Mouse (Mus musculus) frontal cortex, adult (tissue): ENCODE data around the gene Tanc1.

Source experiments
- ATAC-seq: cut with Nextera tagmentation; 2 replicates; pipeline ENCODE4 v1.9.2; 2017; ENCODE audit warnings: mild to moderate bottlenecking, moderate library complexity, mixed read lengths; ENCODE audit not compliant: low TSS enrichment

Tanc1 gene

DNA sequence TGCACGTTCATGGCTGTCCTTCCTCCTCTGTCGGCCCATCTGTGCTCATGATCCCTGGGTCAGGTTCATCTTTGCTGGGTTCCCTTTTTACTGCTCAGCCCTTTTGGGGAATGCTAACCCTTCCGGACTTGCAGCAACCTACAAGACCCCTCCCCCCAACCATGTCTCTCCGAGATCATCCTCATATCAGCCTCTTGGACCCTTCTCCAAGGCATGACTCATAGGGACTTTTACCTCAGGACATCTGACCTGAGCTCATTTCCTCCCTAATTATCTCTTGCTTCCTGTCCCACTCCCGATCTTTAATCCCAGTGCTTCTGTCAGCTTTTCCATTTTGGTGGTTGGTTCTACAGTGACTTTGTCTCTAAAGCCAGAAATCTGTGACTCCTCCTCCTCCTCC, 68.9 kb downstream of the Tanc1 start:
- no peak for ATAC-seq

DNA sequence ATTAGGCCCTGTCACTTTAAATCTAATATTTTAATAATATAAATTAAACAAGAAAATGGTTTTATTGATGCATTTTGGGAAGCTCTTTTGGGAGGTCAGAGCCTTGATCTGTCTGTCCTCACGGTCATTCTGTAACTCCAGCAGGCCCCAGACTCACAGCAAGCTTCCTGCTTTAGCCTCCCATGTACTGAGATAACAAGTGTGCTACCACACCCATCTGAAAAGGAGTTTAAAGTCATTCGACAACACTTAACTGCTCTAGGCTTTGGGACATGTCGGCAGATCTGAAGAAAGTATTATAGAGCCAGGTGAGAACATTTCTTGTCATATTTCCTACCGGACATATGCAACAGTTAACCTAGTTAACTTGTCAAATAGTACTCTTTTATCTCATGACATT, 69.3 kb downstream of the Tanc1 start:
- ATAC-seq: no peak

DNA sequence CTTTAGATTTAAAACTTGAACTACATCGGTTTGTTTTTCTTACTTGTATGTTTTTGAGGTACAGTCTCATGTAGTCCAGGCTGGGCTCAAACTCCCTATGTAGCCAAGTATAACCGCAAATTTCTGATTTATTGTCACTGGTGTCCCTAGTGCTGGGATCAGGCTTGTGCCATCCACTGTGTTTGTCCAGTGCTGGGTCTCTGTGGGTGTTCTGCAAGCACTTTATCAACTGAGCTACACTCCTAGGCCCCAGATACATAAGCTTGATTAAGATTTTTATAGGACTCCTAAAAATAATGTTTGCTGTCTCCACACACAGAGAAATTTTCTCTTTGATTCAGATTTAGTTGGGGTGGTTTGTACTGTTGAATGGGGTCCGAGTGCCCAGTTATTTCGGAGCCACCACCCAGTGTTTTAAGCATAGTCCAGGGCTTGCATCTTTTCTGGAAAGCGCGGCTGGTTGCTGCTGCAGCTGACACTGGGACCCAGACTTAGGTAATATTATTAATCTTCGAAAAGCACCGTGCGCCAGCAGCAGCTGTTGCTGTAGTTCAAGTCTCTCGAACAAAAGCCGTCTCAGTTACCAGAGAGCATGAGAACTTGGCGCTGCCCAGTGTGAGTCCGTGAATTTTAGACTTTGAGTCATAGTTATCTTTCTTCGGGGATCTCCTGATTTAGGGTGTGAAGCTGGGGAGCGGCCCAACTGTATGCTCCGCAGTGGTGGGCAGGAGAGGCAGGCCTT, 73.2 kb downstream of the Tanc1 start:
- peak; percentile 65; the same call in 1 of the 2 replicates for ATAC-seq

DNA sequence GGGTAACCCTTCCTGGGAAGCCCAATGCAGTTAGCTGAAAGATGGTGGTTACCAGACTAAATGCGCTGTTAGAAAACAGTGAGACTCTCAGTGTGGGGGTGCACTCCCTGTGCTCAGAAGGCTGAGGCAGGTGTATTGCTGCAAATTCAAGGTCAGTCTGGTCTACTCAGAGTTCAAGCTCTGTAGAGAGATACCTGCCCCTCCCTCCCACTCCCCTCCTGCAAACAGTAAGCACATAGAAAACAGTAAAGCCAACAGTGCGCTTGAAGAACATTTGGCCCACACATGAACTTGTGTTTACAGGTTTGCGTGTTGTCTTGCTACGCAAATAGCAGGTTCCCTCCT, 73.7 kb downstream of the Tanc1 start:
- ATAC-seq: no peak

DNA sequence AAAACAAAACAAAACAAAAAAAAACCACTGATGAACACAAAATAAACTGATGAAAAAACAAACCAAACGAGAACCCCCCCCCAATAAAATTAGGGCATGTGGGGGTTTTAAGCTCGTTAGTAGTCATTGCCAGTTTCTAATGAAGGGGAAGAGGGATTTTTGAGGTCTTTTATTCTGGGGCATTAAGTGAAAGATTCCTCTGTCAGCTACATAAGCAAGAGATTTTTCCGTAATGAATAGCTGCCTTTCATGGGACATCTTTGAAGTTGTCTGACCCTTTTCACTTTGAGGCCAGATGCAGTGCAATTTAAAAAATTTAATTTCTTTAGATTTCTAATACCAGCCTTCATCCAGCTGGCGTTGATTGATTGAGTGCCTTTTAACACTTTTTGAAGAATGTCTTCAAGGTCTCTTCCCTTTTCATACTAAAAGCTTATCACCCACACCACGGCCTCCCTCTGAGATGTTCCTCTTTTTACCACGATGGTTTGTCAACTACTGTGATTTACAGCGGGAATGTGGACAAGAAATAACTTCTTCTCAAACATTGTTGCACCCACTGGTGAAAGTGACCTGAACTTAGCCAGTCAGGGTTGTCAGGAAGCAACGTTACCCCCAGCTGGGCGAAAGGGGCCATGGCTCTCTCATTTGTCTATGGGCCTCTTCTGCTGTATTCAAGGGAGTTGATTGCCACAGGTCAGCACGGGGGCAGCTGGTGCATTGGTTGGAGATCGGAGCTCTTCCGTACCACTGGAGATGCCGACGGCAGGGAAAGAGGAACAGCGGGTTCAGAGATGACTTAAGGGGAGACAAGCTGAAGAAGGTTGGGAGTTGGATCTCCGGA, 76.6 kb downstream of the Tanc1 start:
- ATAC-seq: no peak

DNA sequence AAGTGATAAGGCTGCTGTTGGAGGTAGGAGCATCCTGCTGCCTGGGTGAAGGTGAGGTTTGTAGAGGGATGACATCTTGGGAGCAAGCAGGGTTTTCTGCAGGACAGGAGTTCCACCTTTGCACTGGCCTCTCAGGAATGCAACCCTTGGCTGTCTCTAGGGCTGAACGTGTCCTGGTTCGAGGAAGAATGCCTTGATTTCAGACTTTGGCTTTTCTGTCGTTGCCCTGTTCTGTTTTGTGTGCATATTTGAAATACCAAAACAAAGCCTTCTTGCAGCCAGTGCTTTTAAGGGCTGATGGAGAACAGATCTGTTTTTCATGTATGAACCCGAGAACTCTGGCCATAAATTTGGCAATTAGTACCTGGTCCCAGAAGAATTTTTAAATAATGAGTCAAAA, 79.3 kb downstream of the Tanc1 start:
- no peak for ATAC-seq

DNA sequence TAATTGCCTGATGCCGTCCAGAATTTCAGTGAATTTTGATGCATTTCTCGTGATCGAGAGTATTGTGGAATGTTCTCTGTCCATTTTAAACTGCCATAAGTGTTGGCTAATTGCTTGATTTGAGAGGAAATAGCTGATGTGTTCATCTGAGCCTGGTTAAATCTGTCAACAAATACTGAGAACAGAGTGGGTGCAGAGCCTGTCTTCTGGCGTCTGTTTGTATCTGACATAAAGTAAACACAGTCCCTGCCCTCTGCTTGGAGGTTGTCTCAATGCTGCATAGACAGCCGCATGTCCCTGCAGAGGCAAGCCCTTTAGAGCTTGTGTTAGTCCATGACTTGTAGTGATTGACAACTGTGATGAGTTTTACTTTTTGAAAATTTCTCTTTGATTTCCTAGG, 81.6 kb downstream of the Tanc1 start:
- no peak for ATAC-seq

DNA sequence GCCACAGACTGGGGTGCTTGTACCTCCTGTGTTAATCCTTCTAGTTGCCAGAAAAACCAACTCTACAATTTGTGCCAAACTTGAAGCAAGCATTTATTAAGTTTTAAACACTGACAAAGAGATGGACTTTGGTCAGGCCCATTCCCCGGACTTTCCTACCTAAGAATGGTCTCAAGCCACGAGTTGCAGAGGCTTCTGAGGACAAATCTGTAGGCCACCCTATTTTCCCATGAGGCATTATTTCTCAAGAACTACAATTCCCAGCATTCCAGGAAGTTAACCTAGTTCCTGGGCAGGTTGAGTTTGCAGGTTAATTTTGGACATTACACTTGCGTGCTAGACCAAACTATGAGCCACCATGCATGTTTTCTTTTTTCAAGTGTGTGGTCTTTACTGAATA, 85.3 kb downstream of the Tanc1 start:
- ATAC-seq: no peak

DNA sequence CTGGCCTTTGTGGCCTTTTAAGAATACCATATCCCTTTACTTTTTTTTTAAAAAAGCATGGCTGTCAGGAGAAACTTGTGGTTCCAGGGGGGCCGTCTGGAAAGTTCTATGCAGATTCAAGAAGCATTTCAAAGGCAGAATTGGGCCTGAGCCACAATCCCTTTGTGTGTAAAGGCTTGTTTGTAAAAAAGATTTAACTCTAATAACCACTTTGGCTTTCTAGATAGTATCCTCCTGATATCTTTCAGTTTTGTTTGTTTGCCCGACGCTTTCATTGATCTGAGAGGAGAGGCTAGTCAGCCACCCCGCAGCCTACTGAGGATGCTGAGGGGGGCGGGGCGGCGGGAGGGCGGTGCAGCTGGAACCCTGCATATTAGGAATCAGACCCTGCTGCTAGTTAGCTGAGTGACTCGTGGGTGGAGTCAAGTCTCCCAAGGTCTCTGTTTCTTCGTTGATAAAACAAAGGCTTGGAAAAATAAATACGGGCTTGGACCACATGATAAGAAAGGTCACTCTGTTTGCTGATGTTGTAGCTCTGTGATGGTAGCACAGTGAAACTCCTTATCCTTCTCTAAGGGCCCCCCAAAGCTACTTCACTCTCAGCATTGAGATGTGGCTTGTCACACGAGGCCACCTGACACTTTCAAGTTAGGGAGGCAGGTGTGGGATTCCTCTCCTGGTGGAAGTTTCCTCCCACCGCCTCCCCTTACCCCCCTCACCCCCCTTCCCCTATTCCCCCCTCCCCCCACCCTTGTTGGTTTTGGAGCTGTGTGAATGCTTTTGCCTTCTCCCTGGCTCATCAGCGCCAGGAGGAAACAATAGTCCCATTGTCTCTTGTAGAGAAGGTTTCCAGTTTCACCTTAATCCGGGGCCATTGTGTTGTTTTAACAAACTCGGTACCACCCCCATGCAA, 86.1 kb downstream of the Tanc1 start:
- peak; percentile 34; the same call in 1 of the 2 replicates for ATAC-seq

DNA sequence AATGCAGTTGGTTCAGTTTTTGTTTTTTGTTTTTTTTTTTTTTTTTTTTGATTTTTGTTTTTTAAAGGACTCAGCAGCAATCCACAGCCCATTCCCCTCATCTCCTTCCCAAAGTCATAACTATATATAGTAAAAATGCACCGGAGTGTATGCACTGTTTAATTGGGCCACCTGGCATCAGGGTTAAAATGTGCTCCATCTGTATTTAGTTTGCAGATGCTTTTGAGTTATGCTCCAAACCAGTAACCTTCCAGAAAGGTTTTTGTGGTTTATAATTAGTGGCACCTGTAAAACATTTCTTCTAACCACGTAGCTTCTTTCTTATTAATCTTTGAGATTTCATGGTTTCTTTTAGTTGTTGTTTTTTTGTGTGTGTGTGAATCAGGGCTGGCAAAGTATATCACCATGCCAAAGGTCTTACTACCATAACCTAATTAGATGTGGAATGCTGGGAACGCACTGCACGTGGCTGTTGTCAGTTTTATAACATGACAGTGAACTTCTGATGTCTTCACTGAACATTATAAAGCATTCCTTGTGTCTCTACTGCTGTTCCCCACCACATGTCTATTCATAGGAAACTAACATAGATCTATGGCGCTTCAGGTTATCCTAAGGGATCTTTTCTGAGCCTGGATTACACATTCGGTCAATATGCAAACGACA, 86.9 kb downstream of the Tanc1 start:
- no peak for ATAC-seq

DNA sequence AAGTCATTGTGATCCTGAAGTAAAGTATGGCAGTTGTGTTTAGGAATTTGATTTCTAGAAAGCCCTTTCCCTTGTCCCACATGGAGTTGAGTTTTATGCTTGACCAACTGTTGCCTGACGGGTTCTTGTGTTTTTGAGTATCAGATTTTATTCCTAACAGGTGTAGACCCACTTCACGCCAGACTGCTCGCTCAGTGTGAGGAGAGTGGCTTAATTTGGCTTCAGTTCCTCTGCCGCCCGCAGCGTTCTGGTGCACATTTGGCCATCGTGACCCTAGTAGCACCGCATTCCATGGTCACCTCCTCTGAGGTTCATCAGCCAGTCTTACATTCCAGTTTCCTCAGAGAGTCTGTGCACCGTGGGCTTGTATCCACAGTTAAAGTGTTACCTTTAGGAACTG, 88.1 kb downstream of the Tanc1 start:
- no peak for ATAC-seq

DNA sequence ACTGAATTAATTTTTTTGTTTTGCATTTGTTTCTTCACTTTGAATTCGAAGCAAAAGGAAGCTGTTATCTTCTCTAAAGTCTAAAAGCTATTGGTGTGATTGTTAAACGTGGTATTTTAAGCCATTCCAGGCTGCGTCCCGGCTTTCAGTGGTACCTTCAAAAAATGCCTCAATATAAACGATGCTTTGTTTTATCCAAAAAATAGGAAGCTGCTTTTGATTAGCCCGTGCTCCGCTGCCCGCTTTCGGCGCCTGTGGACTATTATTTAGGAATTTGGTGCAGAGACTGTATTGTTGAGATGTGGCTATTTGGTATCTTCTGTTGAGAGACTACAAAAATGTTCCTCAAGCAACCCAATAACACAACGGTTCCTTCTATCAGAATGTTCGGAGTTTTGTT, 93.4 kb downstream of the Tanc1 start:
- ATAC-seq: no peak

DNA sequence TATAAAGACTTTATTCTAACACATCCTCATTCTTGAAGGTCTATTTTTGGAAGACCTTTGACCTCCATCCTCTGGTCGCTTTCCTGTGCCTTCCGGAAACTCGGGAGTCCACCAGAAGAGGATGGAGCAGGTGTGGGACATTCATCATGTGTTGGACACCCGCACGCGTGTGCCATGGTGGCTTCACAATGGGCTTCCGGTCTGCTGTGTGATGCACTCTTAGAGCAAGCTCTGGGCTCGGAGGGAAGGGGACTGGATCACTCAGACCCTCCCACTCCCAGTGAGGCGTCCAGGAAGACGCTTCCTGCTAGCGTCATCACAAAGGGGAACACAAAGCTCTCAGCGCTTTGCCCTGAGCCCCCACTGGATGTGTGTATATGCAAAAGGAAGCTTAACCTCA, 95.0 kb downstream of the Tanc1 start:
- no peak for ATAC-seq

DNA sequence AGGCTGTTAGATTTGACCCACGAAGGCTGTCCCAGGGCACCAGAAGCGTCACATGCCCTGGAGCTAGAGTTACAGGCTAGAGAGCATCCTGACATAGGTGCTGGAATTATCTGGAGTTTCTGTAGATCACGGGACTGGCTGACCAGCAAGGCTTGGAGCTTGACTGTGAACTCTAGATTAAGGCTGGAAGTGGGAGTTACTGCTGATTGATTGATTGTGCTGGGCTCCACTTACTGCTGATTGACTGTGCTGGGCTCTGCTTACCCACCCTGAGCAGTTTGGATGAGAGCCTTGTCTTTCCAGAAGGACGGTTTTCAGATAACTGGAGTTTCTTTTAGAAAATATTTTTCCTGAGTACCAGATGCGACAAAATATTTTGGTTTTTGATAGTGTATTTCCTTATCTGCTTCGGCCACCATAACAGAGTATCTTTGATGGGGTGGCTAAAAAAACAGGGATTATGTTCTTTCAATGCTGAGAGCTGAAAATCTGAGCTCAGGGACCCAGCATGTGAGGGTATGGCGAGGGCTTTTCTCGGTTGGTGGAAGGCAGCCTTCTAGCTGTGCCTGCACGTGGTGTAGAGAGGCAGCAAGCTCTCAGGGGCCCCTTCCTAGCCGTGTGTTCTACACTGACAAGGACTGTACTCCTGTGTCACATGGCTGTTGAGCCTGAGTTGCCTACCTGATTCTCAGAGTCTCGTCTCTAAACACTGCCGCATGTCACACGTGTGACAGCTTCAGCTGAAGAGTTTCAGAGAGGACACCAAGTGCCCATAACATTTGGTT, 96.3 kb downstream of the Tanc1 start:
- no peak for ATAC-seq

DNA sequence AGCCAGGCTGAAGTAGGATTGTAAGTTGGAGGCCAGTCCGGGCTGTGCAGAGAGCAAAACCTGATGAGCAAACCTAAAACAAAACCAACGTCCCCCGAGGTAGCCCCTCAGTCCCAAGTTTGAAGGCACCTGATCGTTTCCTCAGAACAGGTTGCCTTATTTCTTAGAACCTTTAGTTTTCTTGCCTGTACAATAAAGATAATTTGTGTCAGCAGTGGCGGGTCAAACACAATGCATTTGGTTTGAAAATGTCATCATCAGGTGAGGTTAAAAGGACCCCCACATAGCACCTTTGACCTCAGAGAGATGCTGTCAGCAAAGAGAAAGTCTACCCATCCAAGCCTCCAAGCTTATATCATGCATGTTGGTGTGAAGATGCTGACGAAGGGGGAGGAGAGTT, 98.9 kb downstream of the Tanc1 start:
- no peak for ATAC-seq

DNA sequence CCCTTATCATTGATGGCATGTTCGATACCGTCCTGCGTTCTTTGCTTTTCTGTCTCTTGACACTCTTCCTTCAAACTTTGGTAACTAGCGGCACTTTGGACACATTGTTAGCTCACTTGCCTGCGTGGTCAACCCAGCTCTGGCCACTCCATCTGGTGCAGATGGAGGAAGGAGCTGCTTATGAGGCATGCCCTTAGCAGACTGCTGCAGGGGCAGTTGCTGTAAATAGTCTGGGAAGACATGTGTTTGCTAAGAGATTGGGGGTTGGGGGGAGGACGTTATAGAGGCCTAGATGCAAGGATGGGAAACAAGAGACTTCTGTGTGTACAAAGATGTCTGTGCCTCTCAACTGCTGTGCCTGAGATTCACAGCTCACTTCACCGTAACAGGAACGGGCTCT, 100.2 kb downstream of the Tanc1 start:
- ATAC-seq: no peak

DNA sequence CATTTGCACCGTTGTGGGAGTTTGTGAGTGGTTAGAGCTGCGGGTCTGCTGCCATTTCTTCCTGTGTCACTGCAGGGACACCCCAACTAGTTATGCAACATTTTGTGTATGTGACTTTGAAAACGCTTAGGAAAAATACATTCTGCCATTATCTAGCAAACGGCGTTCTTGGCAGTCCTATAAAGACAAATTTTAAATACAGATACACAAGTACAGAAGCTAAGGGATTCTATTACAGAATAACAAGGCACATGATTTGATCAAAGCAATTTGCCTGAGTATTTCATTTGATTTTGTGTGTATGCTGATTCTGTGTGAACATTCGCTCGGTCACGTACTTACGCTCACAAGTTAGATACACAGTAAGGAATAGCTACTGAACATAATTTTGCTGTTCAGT, 100.6 kb downstream of the Tanc1 start:
- no peak for ATAC-seq

DNA sequence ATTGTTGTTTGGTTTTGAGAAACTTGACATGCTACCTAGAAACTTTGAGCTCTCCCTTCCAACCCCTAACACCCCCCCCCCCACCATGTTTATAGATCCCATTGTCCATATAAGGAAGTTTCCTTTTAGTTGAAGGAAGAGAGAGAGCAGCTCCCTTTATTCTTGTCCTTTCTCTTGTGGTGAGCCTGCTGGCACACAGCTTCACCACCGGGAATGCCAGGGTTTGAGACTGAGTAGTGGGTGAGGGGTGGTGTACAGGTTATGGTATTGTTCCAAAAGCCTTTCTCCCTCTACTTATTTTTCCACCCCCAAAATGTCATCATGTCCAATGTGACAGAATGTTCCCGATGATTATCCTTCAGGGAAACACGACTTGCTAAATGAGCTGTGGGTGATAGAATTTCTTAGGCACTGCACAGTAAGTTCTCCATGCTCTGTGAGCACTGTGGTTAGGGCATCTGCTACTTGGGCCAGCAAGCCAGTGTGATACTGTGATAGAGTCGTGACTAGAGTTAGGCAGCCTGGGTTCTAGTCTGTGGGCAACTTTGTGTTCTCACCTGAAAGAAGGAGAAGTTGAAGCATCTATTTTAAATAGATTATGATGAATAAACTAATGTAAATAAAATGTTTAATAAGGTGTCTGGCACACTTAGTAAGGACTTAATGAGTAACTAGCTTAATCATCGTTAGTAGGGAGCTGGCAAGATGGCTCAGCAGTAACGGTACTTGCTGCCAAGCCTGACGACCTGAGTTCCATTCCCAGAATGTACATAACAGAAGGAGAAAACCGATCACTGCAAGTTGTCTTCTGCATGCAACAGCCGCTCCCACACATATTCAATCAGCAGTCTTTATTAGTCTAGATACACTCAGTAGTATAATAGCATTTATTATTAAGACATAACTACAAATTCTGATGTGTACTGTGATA, 102.0 kb downstream of the Tanc1 start:
- peak; percentile 39 for ATAC-seq

DNA sequence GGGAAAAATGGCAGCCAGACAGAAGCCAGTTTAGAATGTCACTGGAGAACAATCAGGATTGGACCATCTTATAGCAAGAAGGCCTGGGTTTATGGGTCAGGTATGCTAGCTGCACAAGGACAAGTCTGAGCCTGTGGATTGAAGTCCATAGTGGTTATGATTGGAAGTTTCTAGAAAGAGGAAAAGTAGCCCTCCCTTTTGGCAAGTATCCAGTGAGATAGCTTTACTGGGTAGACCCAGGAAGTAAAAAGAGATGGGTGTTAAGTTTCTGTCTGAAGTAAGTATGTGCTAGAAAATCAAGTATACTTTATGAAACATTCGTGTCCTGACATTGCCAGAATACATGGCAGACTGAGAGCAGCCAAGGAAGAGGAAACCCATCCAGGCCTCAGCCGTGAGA, 103.2 kb downstream of the Tanc1 start:
- ATAC-seq: no peak

DNA sequence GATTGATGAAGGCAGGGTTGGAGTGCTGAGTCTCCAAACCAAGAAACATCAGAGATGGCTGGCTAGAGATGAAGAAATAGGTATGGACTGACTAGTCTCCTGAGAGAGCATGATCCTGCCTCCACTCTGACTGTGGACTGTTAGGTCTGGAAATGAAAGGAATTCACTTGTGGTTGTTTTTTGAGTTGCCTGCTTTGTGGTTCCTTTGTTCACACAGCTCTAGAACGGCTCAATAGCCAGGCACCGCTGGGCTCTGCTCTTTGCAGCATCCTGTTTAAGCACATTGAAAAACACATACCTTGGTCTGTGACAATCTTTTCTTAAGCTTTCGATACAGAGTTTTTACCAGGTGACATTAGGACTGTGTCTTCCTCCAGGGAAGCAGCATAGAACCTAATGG, 104.6 kb downstream of the Tanc1 start:
- ATAC-seq: no peak
